Mouse (Mus musculus) adrenal gland, postnatal 14 days (tissue): Measurements from ENCODE around the gene Slc4a4. TPM values are rescaled to one million over a fixed set of nuclear protein-coding genes. Genes with fewer than 3 reads are reported as not detected.

Experiments used
- DNase-seq: peaks from one replicate; pipeline ENCODE4 v3.0.0; 2021; ENCODE audit warnings: mixed read lengths
- long read RNA-seq, 2 experiments: library from polyadenylated mRNA; stranded (forward); transcript quantifications; one replicate each; pipeline ENCODE4 v2.0.0; 2021
- total RNA-seq: library from RNA; stranded (reverse); gene quantifications from 2 replicates; pipeline ENCODE4 v1.2.3, GENCODE M21; 2021

Slc4a4 gene
- 89.7 and 101 TPM in 2 replicates for total RNA-seq
- long read RNA-seq, experiment 1, full-length matches to known transcripts: 1 of 7 reads
- long read RNA-seq, experiment 1, partial matches to known transcripts: 2 of 7 reads
- long read RNA-seq, experiment 1, other reads (novel, unspliced or antisense): 4 of 7 reads
- long read RNA-seq, experiment 2, full-length matches to known transcripts: 3 of 12 reads
- long read RNA-seq, experiment 2, partial matches to known transcripts: 1 of 12 reads
- long read RNA-seq, experiment 2, other reads (novel, unspliced or antisense): 8 of 12 reads

DNA sequence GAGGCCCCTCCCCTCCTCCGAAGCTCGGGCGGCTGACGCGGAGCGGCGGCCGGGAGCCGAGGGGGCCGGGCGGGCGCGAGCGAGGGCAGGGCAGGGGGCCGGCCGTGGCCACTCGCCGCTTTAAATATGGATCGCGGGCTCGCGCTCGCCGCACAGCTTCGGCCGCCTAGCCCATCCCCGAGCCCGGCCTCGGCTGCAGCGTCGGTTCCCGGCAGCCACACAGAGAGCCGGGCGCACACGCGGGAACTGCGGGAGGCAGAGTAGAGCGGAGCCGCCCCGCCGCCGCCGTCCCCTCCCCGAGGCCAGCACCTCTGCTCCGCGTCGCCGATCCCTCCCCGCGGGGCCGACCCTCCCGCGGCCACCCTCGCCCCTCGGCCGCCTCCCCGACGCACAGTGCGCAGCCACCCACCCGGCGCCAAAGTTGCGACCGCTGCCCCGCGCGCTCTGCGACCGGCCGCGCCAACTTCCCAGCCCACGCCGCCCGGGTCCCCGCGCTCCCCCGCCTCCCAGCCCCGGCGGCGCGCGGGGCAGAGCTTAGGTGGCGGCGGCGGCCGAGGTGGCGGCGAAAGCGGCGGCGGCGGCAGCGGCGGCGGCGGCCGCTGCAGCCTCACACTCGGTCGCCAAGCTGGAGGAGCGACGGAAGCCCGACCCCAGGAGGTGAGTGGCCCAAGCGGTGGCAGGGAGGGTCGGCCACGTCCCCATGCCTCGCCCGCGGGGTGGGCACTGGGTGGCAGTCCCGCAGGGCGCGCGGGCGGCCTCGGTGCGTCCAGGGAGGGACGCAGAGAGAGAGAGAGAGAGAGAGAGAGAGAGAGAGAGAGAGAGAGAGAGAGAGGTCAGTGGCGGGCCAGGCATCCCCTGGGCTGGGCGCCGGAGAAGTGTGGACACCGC, at the start of gene Slc4a4:
Slc4a4 (plus strand) TSS at position 151 of the 888 bp plus-strand sequence.
- peak; percentile 65 for DNase-seq

DNA sequence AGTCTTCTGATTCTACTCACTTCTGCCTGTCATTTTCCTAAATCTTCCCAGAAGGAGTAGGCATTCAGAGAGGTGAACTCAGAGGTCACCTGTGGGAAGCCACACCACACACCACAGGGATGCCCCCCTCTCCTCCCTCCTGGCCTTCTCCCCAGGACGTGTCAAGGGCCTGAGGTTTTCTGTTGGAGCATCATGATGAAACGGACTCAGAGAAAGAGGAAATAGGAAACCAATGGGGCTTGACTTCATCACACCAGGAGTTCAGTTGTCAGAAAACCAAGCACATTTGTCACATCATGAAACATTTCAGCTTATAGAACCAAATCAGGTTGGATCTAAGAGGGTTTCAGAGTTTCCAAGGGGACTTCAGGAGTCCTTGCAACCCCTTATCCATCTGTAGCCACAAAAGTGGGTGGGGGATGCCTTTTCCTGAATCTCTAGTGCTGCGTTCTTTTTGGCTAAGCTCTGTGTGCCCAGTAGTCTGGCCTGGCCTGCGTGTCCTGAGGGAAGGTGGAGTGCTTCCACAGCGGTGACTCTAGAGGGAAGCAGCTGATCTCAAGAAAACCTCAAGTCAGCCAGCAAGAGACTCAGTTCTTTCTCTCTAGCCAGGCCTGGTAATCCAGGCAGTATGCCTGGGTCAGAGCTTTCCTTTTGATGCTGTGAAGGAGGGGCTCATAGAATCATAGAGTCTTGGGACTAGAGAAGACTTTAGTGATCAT, 46.4 kb upstream of the Slc4a4 start:
- DNase-seq: no peak

DNA sequence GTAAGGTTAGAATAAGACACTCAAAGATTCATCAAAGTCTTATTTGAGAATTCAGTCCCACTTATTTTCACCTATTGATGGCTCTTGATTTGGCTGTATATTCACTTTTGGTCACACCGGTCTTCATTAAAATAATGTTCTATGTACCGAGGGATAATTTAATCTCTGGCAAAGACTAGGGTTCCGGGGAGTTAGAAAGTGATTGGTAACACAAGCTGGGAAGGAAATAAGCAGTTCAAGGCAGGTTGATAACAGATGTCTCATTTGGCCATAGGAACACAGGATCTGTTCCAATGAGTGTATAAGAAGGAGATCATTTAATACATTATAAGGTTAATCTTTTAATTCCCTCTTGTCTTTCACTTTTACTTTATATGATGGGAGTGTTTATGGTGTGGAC, 29.3 kb upstream of the Slc4a4 start:
- DNase-seq: no peak

DNA sequence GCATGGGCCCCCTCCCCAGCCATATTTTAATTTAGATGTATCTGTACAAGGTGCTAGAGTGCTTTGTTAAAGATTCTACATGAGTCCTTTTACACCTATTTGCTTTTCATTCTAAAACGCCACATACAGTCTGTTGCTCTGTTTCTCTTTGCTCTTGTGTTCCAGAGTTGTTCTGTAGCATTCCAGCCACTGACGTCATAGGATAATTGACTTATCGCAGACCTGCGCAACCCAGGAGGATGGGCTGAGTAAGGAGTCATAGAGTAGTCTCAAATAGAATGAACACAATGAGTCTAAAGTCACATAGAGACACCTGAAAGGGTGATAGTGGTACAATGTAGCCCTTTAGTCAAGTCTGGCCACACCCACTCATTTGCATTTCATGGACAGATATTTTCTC, 28.8 kb upstream of the Slc4a4 start:
- no peak for DNase-seq

DNA sequence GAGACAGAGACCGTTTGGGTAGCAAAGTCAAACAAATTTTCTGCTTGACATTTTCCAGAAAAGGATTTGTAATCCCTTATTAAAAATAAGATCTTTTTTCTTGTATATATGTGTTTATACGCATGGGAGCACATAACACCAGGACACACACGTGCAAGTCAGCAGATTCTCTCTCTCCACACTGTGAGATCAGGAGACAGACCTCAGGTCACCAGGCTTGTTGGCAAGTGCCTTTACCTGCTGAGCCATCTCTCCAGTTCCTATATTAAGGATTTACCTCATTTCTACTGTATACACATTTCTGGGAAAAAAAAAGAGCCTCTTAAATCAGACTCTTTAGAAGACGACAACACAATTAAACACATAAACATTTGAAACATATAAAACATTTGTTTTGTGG, 28.4 kb upstream of the Slc4a4 start:
- no peak for DNase-seq

DNA sequence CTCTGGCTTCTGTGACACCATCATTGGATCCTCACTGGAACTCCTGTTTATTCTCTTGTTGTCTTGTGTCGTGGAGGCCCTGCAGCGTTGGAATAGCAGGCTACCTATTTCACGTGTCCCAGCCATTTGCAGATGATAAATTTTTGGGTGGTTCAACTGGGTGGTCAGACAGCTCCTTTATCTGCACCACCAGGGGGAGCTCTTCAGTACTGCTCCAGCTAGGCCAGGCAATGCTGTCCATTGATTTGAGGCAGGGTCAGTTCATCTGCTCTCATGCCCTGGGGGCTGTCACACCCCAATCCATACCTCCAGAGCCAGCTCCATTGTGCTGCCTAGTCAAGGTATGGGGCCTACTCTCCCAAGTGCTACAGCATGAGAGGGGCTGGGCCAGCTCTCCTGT, 24.5 kb upstream of the Slc4a4 start:
- peak; percentile 51 for DNase-seq

DNA sequence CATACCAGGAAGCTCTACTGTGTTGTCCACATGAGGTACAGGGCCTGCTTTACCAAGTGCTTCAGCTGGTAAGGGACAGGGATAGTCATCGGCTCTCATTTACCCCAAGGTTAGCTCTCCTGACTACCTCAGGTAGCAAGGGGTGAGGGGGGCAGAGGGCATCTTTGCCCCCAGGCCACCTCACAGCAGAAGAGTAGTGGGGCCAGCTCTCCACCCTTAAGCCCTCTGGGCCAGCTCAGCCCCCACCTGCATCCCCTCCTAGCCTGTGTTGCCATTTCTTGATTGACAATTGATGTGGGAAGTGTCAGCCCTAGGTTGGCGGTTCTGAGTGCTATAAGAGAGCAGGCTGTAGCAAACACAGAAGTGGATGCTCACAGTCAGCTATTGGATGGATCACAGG, 23.8 kb upstream of the Slc4a4 start:
- DNase-seq: no peak

DNA sequence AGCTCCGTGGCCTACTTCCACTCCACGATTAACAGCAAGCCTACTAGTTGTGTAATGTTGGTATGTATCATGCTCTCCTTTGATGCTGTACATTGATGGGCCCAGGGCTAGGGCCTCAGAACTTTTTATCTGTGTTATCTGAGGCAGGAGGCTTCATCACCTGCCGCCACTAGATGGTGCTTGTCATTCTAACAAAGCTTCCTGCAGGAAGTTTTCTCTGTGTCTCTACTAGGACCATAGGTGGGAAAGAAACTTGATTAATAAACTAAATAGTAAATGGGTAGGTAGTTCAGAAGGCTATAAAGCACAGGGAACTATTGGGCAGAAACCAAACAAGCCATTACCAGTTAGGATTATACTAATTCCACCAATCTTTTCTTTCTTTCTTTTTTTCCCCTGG, 2.5 kb upstream of the Slc4a4 start:
- peak; percentile 51 for DNase-seq

DNA sequence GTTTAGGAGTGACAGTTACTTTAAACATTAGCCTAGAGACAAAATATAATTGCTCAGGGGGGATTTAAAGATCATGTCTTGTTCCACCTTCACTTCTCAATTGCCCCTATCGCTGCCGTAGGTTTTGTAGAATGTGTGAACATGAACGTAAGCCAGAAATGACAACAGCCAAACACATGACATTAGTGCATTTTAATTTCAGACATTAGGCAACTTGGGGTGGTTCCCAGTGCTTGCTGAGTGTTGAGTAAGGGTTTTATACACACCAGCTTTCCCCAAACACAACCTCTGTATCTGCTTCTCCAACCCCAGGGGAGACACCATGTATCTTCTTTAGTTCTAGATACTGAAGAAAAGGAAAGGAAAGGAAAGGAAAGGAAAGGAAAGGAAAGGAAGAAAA, 1.1 kb upstream of the Slc4a4 start:
- DNase-seq: peak; percentile 17

DNA sequence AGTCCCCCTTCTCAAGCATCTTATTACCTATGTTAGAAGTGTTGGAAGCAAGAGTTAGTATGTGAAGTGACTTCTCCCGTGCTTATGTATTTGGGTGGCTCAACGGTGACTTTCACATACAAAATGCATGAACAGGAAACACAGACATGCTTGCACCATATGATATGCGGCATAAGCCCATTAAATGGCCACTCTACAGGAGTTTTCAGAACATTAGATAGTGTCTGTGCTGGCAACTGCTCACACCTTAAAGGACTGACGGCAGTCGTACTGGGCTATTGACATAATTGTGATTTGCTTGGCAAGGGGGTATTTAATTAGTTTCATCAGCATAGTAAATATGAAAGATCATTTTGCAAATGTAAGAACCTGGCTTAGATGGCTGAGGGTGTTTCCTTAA, 674 bp upstream of the Slc4a4 start:
- DNase-seq: no peak

DNA sequence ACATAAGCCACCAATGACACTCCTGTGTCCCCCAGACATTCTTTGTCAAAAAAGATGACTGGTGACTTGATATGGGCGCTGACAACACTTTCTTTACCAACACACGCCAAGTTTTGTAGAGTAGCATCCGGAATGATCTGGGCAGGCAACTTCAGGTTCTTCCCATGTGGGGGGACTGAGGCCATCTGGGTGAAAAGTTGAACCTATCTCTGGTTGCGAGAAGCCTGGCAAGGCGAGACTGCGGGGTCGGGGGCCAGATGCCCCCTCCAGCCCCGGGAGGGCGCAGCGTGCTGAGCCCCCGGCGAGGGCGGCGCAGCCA, 310 bp upstream of the Slc4a4 start:
- no peak for DNase-seq

DNA sequence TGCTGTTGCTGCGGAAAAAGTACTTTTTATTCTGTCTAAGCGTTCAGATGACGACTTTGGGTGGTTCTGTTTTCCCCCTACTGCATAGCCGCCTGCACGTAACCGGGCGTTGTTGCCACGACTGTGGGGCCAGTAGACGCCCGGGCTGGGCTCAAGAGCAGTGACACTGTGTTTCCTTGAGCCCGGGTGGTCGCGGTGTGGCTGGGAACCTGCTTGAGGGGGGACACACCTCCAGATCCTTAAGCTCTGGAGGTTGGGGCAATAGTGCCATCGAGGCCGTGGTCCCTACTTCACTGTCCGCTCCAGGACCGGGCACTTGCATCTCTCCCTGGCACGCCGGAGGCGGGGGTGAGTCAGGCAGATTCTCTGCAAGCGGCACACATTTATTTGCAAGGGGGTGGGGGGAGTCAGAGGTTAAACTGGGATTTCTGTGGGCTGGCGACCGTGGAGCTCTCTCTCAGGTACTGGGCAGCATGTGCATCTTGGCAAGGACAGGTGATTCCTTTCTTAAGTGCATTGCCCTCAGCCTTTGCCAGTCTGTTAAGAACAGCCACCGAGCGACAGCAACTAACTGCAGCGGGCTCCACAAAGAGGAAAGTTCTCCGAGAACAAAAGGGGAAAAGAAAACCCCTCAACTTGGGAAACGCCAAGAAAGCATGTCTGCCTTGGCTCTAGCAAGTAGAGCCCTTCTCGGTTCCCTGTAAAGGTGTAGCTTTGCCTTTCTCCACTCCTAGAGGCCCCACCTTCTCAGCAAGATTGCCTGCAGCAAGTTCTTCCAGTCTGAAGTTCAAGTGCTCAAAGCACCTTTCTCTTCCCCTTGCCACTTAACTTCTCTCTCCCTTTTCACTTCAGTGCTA, 1.2 kb downstream of the Slc4a4 start:
- DNase-seq: peak; percentile 58

DNA sequence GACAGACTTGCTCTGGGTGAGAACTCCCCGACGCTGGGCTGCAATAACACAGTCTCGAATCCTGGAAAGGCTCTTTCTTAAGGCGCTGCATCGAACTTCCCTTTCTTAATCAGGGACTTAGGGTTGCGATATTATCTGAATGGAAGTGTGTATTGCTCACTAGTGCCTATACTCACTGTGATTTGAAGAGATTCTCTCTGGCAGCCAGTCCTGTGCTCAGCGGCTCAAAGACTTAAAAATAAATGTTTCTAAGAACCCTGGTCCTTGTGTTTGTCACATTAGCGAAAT, 1.7 kb downstream of the Slc4a4 start:
- no peak for DNase-seq

DNA sequence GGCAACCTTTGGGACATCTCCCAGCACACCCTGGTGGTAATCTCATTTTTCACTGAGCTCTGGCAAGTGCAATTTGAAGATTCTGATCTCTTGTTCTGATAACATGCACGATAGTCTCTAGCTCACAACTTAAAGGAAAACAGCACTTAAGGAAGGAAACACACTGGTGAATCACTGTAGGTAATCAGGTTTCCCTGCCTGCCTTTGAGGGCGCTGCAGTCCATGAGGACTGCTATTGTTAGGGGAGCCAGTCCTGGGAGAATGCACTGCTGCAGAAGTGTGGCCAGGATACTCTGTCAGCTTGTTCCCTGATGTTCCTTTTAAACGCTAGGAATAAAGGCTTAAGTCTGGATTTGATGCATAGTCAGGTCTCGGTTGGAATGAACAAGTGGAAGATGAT, 2.7 kb downstream of the Slc4a4 start:
- DNase-seq: no peak

DNA sequence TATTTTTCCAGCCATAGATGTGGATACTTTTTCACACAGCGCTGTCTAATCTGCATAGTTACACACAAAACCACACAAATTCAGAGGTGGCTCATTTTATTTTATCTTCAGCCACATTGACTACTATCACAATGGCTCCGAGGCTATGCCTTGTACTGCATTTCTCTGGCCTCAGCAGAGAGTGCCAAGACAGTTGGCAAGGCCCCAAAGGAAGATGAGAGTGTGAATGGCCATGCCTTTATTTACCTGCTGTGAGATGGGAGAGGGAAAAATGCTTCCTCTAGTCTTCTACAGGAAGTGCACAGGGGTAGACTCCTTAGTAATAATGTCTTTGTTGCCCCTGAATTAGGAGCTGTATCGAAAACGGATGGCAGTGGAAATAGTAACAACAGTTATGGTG, 3.5 kb downstream of the Slc4a4 start:
- DNase-seq: no peak

DNA sequence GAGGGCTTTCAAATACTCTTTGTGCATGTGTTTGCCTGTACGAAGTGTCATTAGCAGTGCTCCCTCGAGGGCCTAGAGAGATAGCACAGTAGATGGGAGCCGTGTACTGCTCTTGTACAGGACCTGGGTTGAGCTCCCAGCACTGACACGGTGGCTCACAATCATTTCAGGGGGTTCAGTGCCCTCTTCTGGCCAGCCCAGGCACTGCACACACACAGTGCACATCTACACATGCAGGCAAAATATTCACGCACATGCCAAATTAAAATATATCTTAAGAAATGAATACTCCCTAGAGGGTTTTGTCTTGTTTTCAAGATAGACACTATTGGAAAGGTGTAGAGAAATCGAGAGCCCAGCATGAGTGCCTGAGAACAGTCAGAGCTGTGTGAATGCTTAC, 10.0 kb downstream of the Slc4a4 start:
- DNase-seq: no peak

DNA sequence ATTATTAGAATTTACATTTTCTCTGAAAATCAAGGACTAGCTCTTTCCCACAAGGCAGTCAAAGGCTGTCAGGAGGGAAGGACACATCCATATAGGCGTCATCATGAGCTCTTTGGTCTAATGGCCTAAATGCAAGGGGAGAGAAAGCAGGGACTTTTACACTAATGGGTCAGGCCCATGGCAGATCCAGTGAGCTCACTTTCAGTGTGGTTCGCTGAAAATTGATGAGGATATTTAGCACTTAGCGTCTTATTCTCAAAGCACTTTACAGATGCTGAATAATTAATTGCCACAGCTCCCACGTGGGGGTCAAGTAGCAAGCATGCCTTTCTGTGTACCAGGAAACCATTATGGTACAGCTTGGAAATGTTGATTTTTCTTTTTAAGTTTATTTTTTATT, 16.5 kb downstream of the Slc4a4 start:
- no peak for DNase-seq

DNA sequence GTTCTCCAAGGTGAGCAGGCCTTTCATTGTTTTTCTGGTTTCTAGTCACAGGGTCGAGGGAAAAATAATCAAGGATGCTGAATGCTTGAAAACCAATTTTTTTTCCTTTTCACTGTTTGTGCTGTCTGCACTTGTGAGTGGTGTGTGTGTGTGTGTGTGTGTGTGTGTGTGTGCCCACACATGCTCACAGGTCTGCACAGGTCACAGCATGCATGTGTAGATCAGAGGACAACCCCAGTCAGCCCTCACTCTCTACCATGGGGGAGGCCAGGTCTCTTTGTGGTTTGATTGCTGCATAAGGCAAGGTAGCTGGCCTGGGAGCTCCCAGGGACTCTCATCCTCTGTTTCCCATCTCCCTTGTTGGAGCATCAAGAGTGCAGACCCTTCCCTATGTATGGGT, 16.9 kb downstream of the Slc4a4 start:
- no peak for DNase-seq

DNA sequence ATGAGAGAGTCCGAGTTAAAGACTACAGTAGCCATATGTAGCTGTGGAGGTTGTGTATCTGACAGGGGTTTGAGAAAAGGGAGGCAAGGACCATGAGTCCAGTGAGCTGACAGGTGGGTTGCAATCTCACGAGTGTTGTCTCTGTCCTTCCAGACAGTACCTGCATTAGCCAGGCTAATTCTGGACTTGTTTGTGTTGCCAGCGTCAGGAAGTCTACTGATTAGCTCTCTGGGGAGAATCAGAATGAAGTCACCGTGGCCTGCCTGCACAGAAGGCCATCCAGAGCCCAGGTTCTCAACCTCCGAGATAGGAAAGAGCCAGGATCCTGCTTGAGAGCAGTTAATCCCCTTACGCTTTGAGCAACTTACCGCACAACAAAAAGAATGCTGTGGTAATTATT, 18.2 kb downstream of the Slc4a4 start:
- no peak for DNase-seq

DNA sequence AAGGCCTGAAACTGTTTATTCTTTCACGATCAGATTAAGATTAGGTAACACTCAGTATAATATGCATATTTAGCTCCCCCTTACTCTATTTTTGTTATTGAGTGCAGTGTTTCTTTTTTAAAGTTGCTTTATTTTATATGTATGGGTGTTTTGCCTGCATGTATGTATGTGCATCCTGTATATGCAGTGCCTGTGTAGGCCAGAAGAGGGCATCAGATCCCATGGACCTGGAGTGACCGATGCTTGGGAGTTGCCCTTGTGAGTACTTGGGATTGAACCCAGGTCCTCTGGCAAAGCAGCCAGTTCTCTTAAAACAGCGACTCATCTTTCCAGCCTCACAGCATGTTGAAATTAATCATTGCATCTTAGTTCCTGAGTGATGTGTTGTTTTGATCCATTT, 21.0 kb downstream of the Slc4a4 start:
- DNase-seq: no peak

DNA sequence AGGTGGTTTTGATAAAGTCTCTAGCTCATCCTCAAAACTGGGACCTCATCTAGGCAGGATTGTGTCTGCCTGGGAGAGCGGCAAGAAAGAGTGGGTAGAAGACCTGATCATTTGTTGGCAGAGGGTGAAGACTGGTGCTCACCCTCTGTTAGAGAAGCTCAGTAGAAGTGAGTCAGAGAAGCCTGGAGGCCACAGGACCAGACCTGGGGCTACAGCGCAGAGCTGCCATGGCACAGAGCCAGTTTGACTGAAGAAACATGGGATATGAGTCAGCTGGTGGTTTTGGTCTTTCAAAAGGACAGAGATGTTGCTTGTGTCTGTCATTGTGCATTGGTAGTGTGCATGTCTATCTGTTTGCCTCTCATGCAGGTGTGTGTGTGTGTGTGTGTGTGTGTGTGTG, 26.0 kb downstream of the Slc4a4 start:
- peak; percentile 86 for DNase-seq

DNA sequence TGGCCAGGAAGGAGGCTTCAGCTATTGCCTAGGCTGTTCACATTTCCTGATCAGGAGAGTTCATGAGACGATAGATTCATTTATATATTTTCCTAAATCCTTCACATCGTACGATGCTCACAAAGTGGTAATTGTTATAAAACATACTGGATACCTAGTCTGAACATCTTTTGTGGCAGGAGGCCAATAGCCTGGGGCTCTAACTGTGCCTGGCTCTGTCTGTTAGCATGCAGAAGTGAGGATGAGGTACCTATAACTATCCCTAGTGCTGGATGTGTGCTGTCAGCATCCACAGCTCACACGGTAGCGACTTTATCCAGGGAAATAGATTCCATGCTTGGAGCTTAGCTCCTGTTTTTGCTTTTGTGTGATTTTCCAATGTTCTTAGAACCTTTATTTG, 28.5 kb downstream of the Slc4a4 start:
- DNase-seq: no peak

DNA sequence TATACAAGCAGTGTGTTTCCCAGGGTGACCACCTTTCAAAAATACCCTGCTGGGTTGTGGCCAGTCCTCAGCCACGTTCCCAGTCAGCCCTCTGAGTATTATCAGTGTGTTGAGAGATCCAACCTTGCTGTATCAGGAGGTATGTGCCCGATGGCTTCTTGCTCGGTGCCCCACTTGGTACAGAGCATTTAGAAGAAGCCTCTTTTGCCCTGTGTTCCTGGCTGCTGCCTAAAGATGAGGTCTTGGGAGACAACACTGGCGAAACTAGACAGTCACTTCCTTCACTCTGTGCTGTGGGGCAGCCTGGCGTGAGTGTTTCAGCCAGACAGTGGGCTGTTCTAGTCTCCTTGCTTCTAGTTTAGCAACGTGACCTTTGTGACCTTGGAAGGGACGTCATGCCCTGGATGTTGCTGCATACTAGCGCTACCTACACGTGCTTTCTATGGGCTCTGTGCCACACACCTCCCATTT, 29.9 kb downstream of the Slc4a4 start:
- peak; percentile 21 for DNase-seq
